Mouse (Mus musculus): ENCODE results near the gene B3gntl1.

The B3gntl1 gene

DNA sequence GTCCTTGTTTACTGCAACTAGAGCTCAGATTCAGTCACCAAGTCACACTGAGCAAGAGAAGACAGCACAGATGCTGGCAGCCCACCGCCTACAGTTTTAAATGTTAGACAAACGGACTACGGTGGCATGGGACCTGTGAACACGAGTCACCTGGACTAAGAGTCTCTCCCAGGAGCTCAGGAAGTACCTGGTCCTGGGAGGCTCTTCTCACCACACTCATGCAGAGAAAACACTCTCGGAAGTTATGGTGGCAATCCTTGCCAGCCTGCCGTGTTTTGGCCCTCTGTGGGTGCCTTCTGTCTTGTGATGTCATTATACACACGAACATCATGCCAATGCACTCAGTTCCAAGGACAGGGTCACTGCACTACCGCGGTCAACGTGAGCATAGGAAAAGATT lies 36.3 kb downstream of the B3gntl1 start:
- TF ChIP-seq GATA4 (IDR thresholded peaks at IDR 0.05; ENCODE audit: insufficient replicate concordance, low read length): no peak

GRCm38 (mm10) chr11:121631410-121631809 lies 41.5 kb downstream of the B3gntl1 start:
- TF ChIP-seq GATA4 (IDR thresholded peaks at IDR 0.05; ENCODE audit: insufficient replicate concordance, low read length): no peak

GRCm38 (mm10) chr11:121630406-121630805 lies 42.5 kb downstream of the B3gntl1 start:
- no peak for TF ChIP-seq GATA4 (IDR thresholded peaks at IDR 0.05; ENCODE audit: insufficient replicate concordance, low read length)

DNA sequence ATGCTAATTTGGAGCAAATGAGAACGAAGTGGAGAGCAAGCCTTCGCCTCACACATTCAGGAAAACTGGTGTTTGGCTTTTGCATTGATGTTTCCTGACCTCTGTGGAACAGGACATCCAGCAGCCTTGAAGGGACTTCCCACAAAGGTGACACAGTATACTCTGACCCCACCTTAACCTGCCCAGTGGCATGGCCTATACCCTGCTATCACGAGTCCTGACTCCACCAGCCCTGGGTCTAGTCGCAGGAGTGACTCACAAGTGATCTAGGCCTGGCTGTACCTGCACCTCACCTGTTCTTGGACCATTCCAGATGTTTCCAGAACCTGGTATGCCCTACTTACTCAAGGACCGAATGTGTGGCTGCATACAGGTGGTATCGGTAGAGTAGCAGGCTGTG lies 43.4 kb downstream of the B3gntl1 start:
- no peak for TF ChIP-seq GATA4 (IDR thresholded peaks at IDR 0.05; ENCODE audit: insufficient replicate concordance, low read length)

DNA sequence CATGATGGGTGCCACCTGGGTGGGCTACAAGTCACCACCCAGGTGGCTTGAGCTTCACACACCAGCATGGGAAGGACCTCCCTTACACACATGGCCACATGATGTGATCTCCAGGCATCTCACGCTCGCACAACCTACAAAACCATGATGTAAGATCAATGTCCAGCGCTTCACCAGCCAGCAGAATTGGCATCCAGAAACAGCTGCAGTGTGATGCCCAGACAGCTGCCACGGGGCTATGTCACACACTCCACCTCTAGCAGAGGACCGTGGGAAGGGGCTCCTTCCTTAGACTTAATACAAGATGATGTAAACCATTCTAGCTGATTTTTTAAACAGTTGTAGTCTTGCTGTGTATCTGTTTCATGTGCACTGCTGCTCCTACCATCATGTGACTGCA lies 45.4 kb downstream of the B3gntl1 start:
- no peak for TF ChIP-seq GATA4 (IDR thresholded peaks at IDR 0.05; ENCODE audit: insufficient replicate concordance, low read length)

DNA sequence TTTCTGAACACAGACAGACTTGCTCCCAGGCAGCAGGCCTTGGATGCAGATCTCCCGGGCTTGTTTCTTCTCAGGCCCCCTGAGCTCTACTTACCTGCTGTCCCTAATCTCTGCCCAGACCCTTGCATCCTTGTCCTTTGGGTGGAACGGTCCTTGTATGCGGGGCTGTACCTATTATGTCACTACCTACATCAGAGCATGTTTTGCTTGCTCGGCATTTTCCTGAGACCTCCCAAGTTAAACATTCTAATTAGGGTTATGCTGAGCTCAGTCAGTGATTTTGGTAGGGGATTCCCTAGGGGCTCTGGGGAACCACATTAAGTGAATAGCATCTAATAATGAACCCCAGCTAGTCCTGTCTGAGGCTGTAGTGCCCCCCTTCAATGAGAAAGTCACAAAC lies 47.9 kb downstream of the B3gntl1 start:
- no peak for TF ChIP-seq GATA4 (IDR thresholded peaks at IDR 0.05; ENCODE audit: insufficient replicate concordance, low read length)

DNA sequence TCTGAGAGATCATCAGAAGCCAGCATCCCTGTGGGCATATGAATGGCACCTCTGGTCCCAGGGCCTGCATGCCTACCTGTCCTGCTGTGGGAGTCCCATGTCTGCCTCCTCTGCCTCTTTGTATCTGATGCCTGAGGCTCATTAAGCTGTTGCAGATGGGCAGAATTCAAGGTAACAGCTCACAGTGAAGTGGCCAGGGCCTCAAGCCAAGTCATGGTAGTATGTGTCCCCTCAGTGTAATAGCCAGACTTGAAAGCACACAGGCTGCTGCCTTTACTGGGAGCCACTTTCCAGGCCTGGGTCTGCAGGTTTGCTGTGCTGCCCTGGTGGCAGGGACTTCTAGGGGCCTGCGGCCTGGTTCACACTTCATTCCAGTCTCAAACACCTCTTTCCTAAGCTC lies 55.6 kb downstream of the B3gntl1 start:
- no peak for TF ChIP-seq GATA4 (IDR thresholded peaks at IDR 0.05; ENCODE audit: insufficient replicate concordance, low read length)

GRCm38 (mm10) chr11:121616501-121616900 lies 56.5 kb downstream of the B3gntl1 start:
- no peak for TF ChIP-seq GATA4 (IDR thresholded peaks at IDR 0.05; ENCODE audit: insufficient replicate concordance, low read length)

DNA sequence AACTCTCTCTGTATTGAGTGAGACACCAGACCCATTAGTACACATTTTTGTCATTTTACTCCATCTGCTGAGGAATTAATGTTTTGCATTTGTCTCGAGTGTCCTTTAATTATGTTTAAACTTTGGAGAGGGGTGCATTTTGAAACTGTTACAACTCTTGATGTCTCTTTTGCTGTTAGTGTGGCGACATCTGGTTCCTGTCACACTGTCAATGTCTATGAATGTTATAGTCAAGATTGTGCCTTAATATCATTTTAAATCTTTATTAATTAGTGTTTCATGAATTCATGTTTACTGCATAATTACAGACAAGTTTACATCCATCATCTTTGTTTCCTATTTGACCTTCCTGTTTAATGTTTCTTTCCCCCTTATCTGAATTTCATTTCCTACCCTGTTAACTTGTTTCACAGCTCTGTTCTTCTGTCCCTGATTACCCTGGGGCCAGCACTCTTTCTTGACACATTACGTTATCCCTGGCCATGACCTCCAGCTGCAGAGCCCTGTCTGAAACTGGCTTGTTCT lies 56.9 kb downstream of the B3gntl1 start:
- peak; percentile 50; the same call in 1 of the 2 replicates for TF ChIP-seq GATA4 (IDR thresholded peaks at IDR 0.05; ENCODE audit: insufficient replicate concordance, low read length)

GRCm38 (mm10) chr11:121610976-121611375 lies 62.0 kb downstream of the B3gntl1 start:
- TF ChIP-seq GATA4 (IDR thresholded peaks at IDR 0.05; ENCODE audit: insufficient replicate concordance, low read length): no peak

DNA sequence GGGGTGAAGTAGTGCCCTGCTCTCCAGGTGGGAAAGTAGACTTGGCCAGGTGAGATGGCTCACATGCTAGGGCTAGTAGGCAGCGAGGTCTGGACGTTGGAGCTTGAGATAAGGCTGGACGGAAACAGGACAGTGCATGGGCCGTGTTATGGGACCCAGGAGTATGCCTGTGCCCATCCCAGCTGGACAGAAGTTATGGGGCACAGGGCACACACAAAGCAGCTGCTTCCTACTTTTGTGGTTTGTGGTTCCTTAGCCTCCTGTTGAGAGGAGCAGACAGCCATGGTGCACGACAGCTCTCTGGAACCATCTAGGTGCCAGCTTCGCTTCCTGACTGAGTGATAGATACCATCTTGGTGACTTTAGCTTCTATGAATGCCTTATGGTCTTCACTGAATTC lies 67.3 kb downstream of the B3gntl1 start:
- TF ChIP-seq GATA4 (IDR thresholded peaks at IDR 0.05; ENCODE audit: insufficient replicate concordance, low read length): no peak

GRCm38 (mm10) chr11:121601422-121601821 lies 71.5 kb downstream of the B3gntl1 start:
- no peak for TF ChIP-seq GATA4 (IDR thresholded peaks at IDR 0.05; ENCODE audit: insufficient replicate concordance, low read length)

- no peak for TF ChIP-seq GATA4 (IDR thresholded peaks at IDR 0.05; ENCODE audit: insufficient replicate concordance, low read length)
Observed at GRCm38 (mm10) chr11:121597254-121597653, 75.7 kb downstream of the B3gntl1 start.

DNA sequence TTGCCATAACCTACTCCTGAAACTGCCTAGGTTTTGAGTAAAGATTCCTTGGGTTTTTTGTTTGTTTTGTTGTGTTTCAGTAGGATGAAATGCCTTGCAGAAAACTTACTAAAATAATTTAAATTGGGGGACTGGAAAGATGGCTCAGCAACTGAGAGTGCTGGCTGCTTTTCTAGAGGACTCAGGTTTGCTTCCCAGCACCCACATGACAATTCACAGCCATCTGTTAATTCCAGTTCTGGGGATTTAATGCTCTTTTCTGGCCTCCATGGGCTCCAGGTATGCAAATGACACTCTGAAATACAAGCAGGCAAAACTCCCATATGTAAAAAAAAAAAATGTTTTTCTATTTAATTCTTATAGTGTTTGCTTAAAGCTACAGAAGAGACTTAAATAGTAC lies 91.1 kb downstream of the B3gntl1 start:
- TF ChIP-seq GATA4 (IDR thresholded peaks at IDR 0.05; ENCODE audit: insufficient replicate concordance, low read length): no peak
